In genomic region chr1:172169809-172170208, GRCm38 (mm10) we compare ENCODE assay signal across 28 mouse cellular contexts. TPM values are rescaled to one million over a fixed set of nuclear protein-coding genes. Genes with fewer than 3 reads are reported as not detected.
DNase-seq lines count a peak whose midpoint lies in the region; ATAC-seq and TF ChIP-seq lines count a peak whose summit lies in the region.
"Had no signal": no experiment of that assay in that cellular context is flagged by ENCODE, and none has a peak within 500 bp of the region (broad histone marks: within the 10 kb centered on the region; RNA-seq: fewer than 3 reads in every experiment).

No protein-coding gene starts in this region.

- H3K9me3 ChIP-seq in kidney, embryonic 14.5 days (ENCODE audit: control insufficient read depth, low read length): no peaks in the 10 kb centered on the region
- no peaks in the 10 kb centered on the region for H3K9me3 ChIP-seq in kidney, postnatal 0 days (replicated peaks; ENCODE audit: low read length)
- H3K9me3 ChIP-seq: embryonic facial prominence, embryonic 13.5 days; embryonic facial prominence, embryonic 15.5 days; forebrain, embryonic 12.5 days; G1E had no signal

- no peak for TF ChIP-seq POLR2A in kidney, adult 2 months (IDR thresholded peaks at IDR 0.05; ENCODE audit: low read depth, low read length)

- peaks cover 28% of the 10 kb centered on the region for H3K36me3 ChIP-seq in kidney, adult 2 months (ENCODE audit: control insufficient read depth, insufficient read depth, low read length)
- peaks cover 81% of the 10 kb centered on the region for H3K36me3 ChIP-seq in kidney, embryonic 14.5 days (ENCODE audit: control insufficient read depth, insufficient read depth, low read length)
- peaks cover 51% of the 10 kb centered on the region for H3K36me3 ChIP-seq in kidney, postnatal 0 days (ENCODE audit: insufficient read depth, low read length)

- H3K4me3 ChIP-seq in gastrocnemius, adult 2 months: no peak overlapping the region
- no peak overlapping the region for H3K4me3 ChIP-seq in kidney, adult 2 months (ENCODE audit: insufficient read depth, low read depth, low read length)
- no peak overlapping the region for H3K4me3 ChIP-seq in kidney, embryonic 14.5 days (ENCODE audit: low read length)
- H3K4me3 ChIP-seq in kidney, postnatal 0 days (replicated peaks; ENCODE audit: low read depth, low read length): no peak overlapping the region
- H3K4me3 ChIP-seq: embryonic facial prominence, embryonic 13.5 days; embryonic facial prominence, embryonic 15.5 days; erythroblast, embryonic 14.5 days; forebrain, embryonic 10.5 days; forebrain, embryonic 12.5 days had no signal

- H3K9ac ChIP-seq in kidney, embryonic 14.5 days (ENCODE audit: low read depth, low read length): no peak overlapping the region
- no peak overlapping the region for H3K9ac ChIP-seq in kidney, postnatal 0 days (ENCODE audit: low read depth, low read length)
- H3K9ac ChIP-seq: embryonic facial prominence, embryonic 13.5 days; embryonic facial prominence, embryonic 15.5 days; forebrain, embryonic 12.5 days had no signal

- WGBS in kidney, adult 2 months: 70% methylated on average over 5 of the region's 5 CpGs
- 92% methylated on average over 5 of the region's 5 CpGs for WGBS in kidney, embryonic 14.5 days
- WGBS in kidney, postnatal 0 days: 85% methylated on average over 5 of the region's 5 CpGs

- no peak for TF ChIP-seq CTCF in gastrocnemius, adult 2 months (IDR thresholded peaks at IDR 0.05)
- no peak for TF ChIP-seq CTCF in kidney, adult 2 months (conservative IDR thresholded peaks at IDR 0.05; ENCODE audit: insufficient read depth, insufficient read length, low read depth, low read length)
- no peak for TF ChIP-seq CTCF in kidney, postnatal 0 days (IDR thresholded peaks at IDR 0.05; ENCODE audit: low read depth)

- H3K4me2 ChIP-seq in kidney, embryonic 14.5 days (replicated peaks; ENCODE audit: low read depth, low read length): no peak overlapping the region
- H3K4me2 ChIP-seq in kidney, postnatal 0 days (ENCODE audit: low read length): no peak overlapping the region
- H3K4me2 ChIP-seq: embryonic facial prominence, embryonic 13.5 days; embryonic facial prominence, embryonic 15.5 days; forebrain, embryonic 12.5 days had no signal

- peaks cover 29% of the 10 kb centered on the region for H3K4me1 ChIP-seq in kidney, adult 2 months (ENCODE audit: control insufficient read depth, insufficient read depth, low read length)
- no peaks in the 10 kb centered on the region for H3K4me1 ChIP-seq in kidney, embryonic 14.5 days (ENCODE audit: control insufficient read depth, insufficient read depth, low read length)
- H3K4me1 ChIP-seq in kidney, postnatal 0 days (replicated peaks; ENCODE audit: insufficient read depth, low read length): no peaks in the 10 kb centered on the region
- H3K4me1 ChIP-seq: embryonic facial prominence, embryonic 13.5 days; embryonic facial prominence, embryonic 15.5 days had no signal

- no peak for ATAC-seq in kidney, embryonic 14.5 days (ENCODE audit: low FRiP score, low TSS enrichment)
- peak; percentile 34; the same call in 1 of the 2 replicates for ATAC-seq in kidney, postnatal 0 days (replicated peaks; ENCODE audit: low FRiP score, low read depth)
- ATAC-seq: activated CD4-positive, CD25-positive, alpha-beta regulatory T cell, adult 4 months; CD4-positive, CD25-positive, alpha-beta regulatory T cell, adult 4 months; forebrain, embryonic 14.5 days; forebrain, embryonic 16.5 days; Patski had no signal

- no peaks in the 10 kb centered on the region for H3K27me3 ChIP-seq in kidney, adult 2 months (replicated peaks; ENCODE audit: control insufficient read depth, insufficient read depth, low read length)
- no peaks in the 10 kb centered on the region for H3K27me3 ChIP-seq in kidney, embryonic 14.5 days (ENCODE audit: control insufficient read depth, insufficient read depth, low read length)
- H3K27me3 ChIP-seq in kidney, postnatal 0 days (ENCODE audit: insufficient read depth, low read length): no peaks in the 10 kb centered on the region
- H3K27me3 ChIP-seq: CH12.LX; embryonic facial prominence, embryonic 13.5 days; embryonic facial prominence, embryonic 15.5 days; forebrain, embryonic 12.5 days; Patski had no signal

- peak; percentile 29 to 66 for DNase-seq in adrenal gland, adult (ENCODE audit: inconsistent age in 2 of 2, low spot score in 1 of 2)
- no peak for DNase-seq in adrenal gland, adult 18-20 months (ENCODE audit: low spot score in 2 of 2)
- DNase-seq in gastrocnemius, adult 2 months: no peak
- DNase-seq in gastrocnemius, adult 8-10 months (ENCODE audit: low spot score in 2 of 2): no peak
- DNase-seq in kidney, adult 2 months: peak; percentile 24
- peak; percentile 12 for DNase-seq in kidney, postnatal 0 days (ENCODE audit: low spot score)
- no peak for DNase-seq in kidney, postnatal 14 days
- DNase-seq: adrenal gland, postnatal 10 days; B cell, adult 2 months; cerebellum, adult 11-12 months; cerebellum, adult 2 months; cerebellum, adult 9-10 months; cerebellum, postnatal 10 days; cerebellum, postnatal 36 days; embryo, embryonic 11 days had no signal

- intact Hi-C loops in gastrocnemius, adult 2 months (cut with DNase I): no loop called here

- peak overlapping the region; percentile 54; the same call in 1 of the 2 replicates for H3K27ac ChIP-seq in gastrocnemius, adult 2 months
- H3K27ac ChIP-seq in kidney, adult 2 months (ENCODE audit: insufficient read depth, low read depth, low read length): peak overlapping the region; percentile 56
- no peak overlapping the region for H3K27ac ChIP-seq in kidney, embryonic 14.5 days (ENCODE audit: low read depth, low read length)
- H3K27ac ChIP-seq in kidney, postnatal 0 days: no peak overlapping the region
- H3K27ac ChIP-seq: embryonic facial prominence, embryonic 13.5 days; embryonic facial prominence, embryonic 15.5 days; forebrain, embryonic 10.5 days; forebrain, embryonic 12.5 days had no signal

RNA-seq across cellular contexts. Expression of gene Dcaf8, which starts 21.9 kb away (rescaled TPM):
- 100 to 1,000 TPM in 1 of 2 experiments, 10 to 100 TPM in 1; 98.5 to 125 TPM for total RNA-seq in adrenal gland, adult 18-20 months (2021)
- 100 to 1,000 TPM; 158 to 193 TPM for total RNA-seq in gastrocnemius, adult 2 months (2021)
- 100 to 1,000 TPM; 197 to 219 (median 208) TPM for total RNA-seq in gastrocnemius, adult 8-10 months (2022)
- polyA plus RNA-seq in kidney, adult 2 months (2012; rRNA removed): 93.4 and 95.1 TPM in 2 replicates
- polyA plus RNA-seq in kidney, embryonic 14.5 days (2014; fragmentation: Nextera tagmentation; extraction: Ambion mirVana): 78.3 and 114 TPM in 2 replicates
- polyA plus RNA-seq in kidney, postnatal 0 days (2015; fragmentation: Nextera tagmentation; extraction: Ambion mirVana): 110 and 123 TPM in 2 replicates

RNA-seq across cellular contexts. Expression of gene Pea15a, which starts 36.8 kb away (rescaled TPM):
- total RNA-seq in adrenal gland, adult 18-20 months (2021): 10 to 100 TPM; 55.2 to 72.6 TPM
- total RNA-seq in gastrocnemius, adult 2 months (2021): 10 to 100 TPM; 19.5 to 35.2 TPM
- 10 to 100 TPM; 15.6 to 23.8 (median 20.3) TPM for total RNA-seq in gastrocnemius, adult 8-10 months (2022)
- polyA plus RNA-seq in kidney, adult 2 months (2012; rRNA removed): 52.1 and 58.7 TPM in 2 replicates
- polyA plus RNA-seq in kidney, embryonic 14.5 days (2014; fragmentation: Nextera tagmentation; extraction: Ambion mirVana): 56.0 and 87.0 TPM in 2 replicates
- polyA plus RNA-seq in kidney, postnatal 0 days (2015; fragmentation: Nextera tagmentation; extraction: Ambion mirVana): 91.8 and 103 TPM in 2 replicates

RNA-seq across cellular contexts. Expression of gene Pex19, which starts 43.3 kb away (rescaled TPM):
- 100 to 1,000 TPM; 121 to 130 TPM for total RNA-seq in adrenal gland, adult 18-20 months (2021)
- total RNA-seq in gastrocnemius, adult 2 months (2021): 10 to 100 TPM; 62.9 to 80.8 TPM
- total RNA-seq in gastrocnemius, adult 8-10 months (2022): 10 to 100 TPM; 74.5 to 83.0 (median 76.6) TPM
- polyA plus RNA-seq in kidney, adult 2 months (2012; rRNA removed): 110 and 125 TPM in 2 replicates
- polyA plus RNA-seq in kidney, embryonic 14.5 days (2014; fragmentation: Nextera tagmentation; extraction: Ambion mirVana): 95.1 and 138 TPM in 2 replicates
- 133 and 136 TPM in 2 replicates for polyA plus RNA-seq in kidney, postnatal 0 days (2015; fragmentation: Nextera tagmentation; extraction: Ambion mirVana)

RNA-seq across cellular contexts. Expression of gene Casq1, which starts 49.9 kb away (rescaled TPM):
- 1 to 10 TPM in 1 of 2 experiments, under 1 TPM in 1; 0.66 to 1.9 TPM for total RNA-seq in adrenal gland, adult 18-20 months (2021)
- 1,000 to 10,000 TPM; 2,819 to 3,581 TPM for total RNA-seq in gastrocnemius, adult 2 months (2021)
- 1,000 to 10,000 TPM; 2,216 to 3,193 (median 3,049) TPM for total RNA-seq in gastrocnemius, adult 8-10 months (2022)
- 0.29 and 27.1 TPM in 2 replicates for polyA plus RNA-seq in kidney, adult 2 months (2012; rRNA removed)
- 2.8 and 3.5 TPM in 2 replicates for polyA plus RNA-seq in kidney, embryonic 14.5 days (2014; fragmentation: Nextera tagmentation; extraction: Ambion mirVana)
- 2.4 and 3.1 TPM in 2 replicates for polyA plus RNA-seq in kidney, postnatal 0 days (2015; fragmentation: Nextera tagmentation; extraction: Ambion mirVana)
- total RNA-seq: G1E had no signal
- polyA plus RNA-seq: activated CD4-positive, CD25-positive, alpha-beta regulatory T cell, adult 4 months; CD4-positive, CD25-positive, alpha-beta regulatory T cell, adult 4 months; erythroblast, embryonic 14.5 days; G1E had no signal

Comparison
In these comparisons a context has a peak if more than half of its experiments do, and no peak if none do; other contexts are left out.
1. DNase-seq: peak in adrenal gland, adult (2 of 2), kidney, adult 2 months (single experiment) and kidney, postnatal 0 days (single experiment); none in adrenal gland, adult 18-20 months (0 of 2), gastrocnemius, adult 2 months (single experiment), gastrocnemius, adult 8-10 months (0 of 2) and kidney, postnatal 14 days (single experiment).
2. H3K27ac ChIP-seq: peak in gastrocnemius, adult 2 months (single experiment) and kidney, adult 2 months (single experiment); none in kidney, embryonic 14.5 days (single experiment) and kidney, postnatal 0 days (single experiment).